In genomic region chr17:23717003-23717402, GRCm38 (mm10) we compare ENCODE assay signal across 26 mouse cellular contexts. TPM values are rescaled to one million over a fixed set of nuclear protein-coding genes. Genes with fewer than 3 reads are reported as not detected.
"Had no signal": no experiment of that assay in that cellular context is flagged by ENCODE, and none has a peak within 500 bp of the region (broad histone marks: within the 10 kb centered on the region; RNA-seq: fewer than 3 reads in every experiment).

No protein-coding gene starts in this region.

- H3K9ac ChIP-seq: heart, embryonic 13.5 days; heart, embryonic 15.5 days; hindbrain, embryonic 13.5 days; hindbrain, embryonic 15.5 days; kidney, embryonic 15.5 days; limb, embryonic 13.5 days; limb, embryonic 15.5 days had no signal

- ATAC-seq: hindbrain, postnatal 0 days; intestine, embryonic 16.5 days had no signal

- H3K36me3 ChIP-seq: heart, embryonic 13.5 days; heart, embryonic 15.5 days; hindbrain, embryonic 13.5 days; hindbrain, embryonic 15.5 days; kidney, embryonic 15.5 days; limb, embryonic 13.5 days; limb, embryonic 15.5 days had no signal

- H3K4me3 ChIP-seq: heart, adult 2 months; heart, embryonic 13.5 days; heart, embryonic 15.5 days; hindbrain, embryonic 13.5 days; hindbrain, embryonic 15.5 days; kidney, embryonic 15.5 days; limb, embryonic 13.5 days; limb, embryonic 15.5 days had no signal

- H3K4me1 ChIP-seq: heart, embryonic 13.5 days; heart, embryonic 15.5 days; hindbrain, embryonic 13.5 days; hindbrain, embryonic 15.5 days; kidney, embryonic 15.5 days; limb, embryonic 13.5 days had no signal

- DNase-seq: gastrocnemius, postnatal 14 days; gastrocnemius, postnatal 36 days; heart, adult 11 months; heart, adult 2 months; heart, postnatal 14 days; heart, postnatal 36 days; kidney, adult 11 months; kidney, adult 2 months; kidney, adult 9 months; kidney, postnatal 14 days; kidney, postnatal 36 days; layer of hippocampus, adult 9-11 months; layer of hippocampus, postnatal 36 days; left cerebral cortex, postnatal 4 days had no signal

- H3K9me3 ChIP-seq: heart, embryonic 13.5 days; heart, embryonic 15.5 days; hindbrain, embryonic 13.5 days; hindbrain, embryonic 15.5 days; kidney, embryonic 15.5 days; limb, embryonic 13.5 days; limb, embryonic 15.5 days had no signal

- H3K27me3 ChIP-seq: hindbrain, embryonic 15.5 days; kidney, embryonic 15.5 days had no signal

- H3K4me2 ChIP-seq: heart, embryonic 11.5 days; heart, embryonic 13.5 days; heart, embryonic 15.5 days; hindbrain, embryonic 13.5 days; hindbrain, embryonic 15.5 days; kidney, embryonic 15.5 days; limb, embryonic 13.5 days; limb, embryonic 15.5 days had no signal

- H3K27ac ChIP-seq: heart, adult 2 months; heart, embryonic 13.5 days; heart, embryonic 15.5 days; hindbrain, embryonic 13.5 days; hindbrain, embryonic 15.5 days; hindbrain, postnatal 0 days; kidney, embryonic 15.5 days; kidney, postnatal 0 days; limb, embryonic 13.5 days; limb, embryonic 15.5 days had no signal

RNA-seq across cellular contexts. Expression of gene 1520401A03Rik, which starts 5.6 kb away (rescaled TPM):
- polyA plus RNA-seq: heart, adult 2 months; heart, embryonic 15.5 days; heart, postnatal 0 days; intestine, embryonic 16.5 days; kidney, adult 2 months had no signal

RNA-seq across cellular contexts. Expression of gene Kremen2, which starts 28.6 kb away (rescaled TPM):
- polyA plus RNA-seq: heart, postnatal 0 days had no signal

RNA-seq across cellular contexts. Expression of gene Cldn9, which starts 33.2 kb away (rescaled TPM):
- polyA plus RNA-seq: heart, adult 2 months; heart, postnatal 0 days had no signal
